Mouse (Mus musculus) brain, embryonic 18.5 days (tissue): ENCODE data around the gene Hes6.

Experiments used
- DNase-seq: peaks from one replicate; pipeline ENCODE4 v3.0.0-alpha.2; 2012; ENCODE audit warnings: low read depth, low spot score

Gene Hes6

GRCm38 (mm10) chr1:91441855-91442254 is 28.0 kb upstream of the Hes6 start:
- DNase-seq, result no peak

- no peak for DNase-seq
Observed at GRCm38 (mm10) chr1:91439776-91440175, 25.9 kb upstream of the Hes6 start.

- DNase-seq, result no peak
Observed at GRCm38 (mm10) chr1:91437573-91437972, 23.7 kb upstream of the Hes6 start.

GRCm38 (mm10) chr1:91437083-91437400 is 23.2 kb upstream of the Hes6 start:
- no peak for DNase-seq

GRCm38 (mm10) chr1:91436380-91437082 is 22.7 kb upstream of the Hes6 start:
- no peak for DNase-seq

GRCm38 (mm10) chr1:91435606-91436130 is 21.8 kb upstream of the Hes6 start:
- no peak for DNase-seq

- DNase-seq, result no peak
Observed at GRCm38 (mm10) chr1:91434905-91435304, 21.1 kb upstream of the Hes6 start.

- DNase-seq, result no peak
Observed at GRCm38 (mm10) chr1:91430761-91431160, 16.9 kb upstream of the Hes6 start.

- DNase-seq, result no peak
Observed at GRCm38 (mm10) chr1:91429212-91429611, 15.4 kb upstream of the Hes6 start.

GRCm38 (mm10) chr1:91428614-91429013 is 14.8 kb upstream of the Hes6 start:
- DNase-seq, result peak; percentile 40

- no peak for DNase-seq
Observed at GRCm38 (mm10) chr1:91426397-91426796, 12.6 kb upstream of the Hes6 start.

- DNase-seq, result no peak
Observed at GRCm38 (mm10) chr1:91420601-91421065, 6.8 kb upstream of the Hes6 start.

GRCm38 (mm10) chr1:91419862-91420600 is 6.2 kb upstream of the Hes6 start:
- no peak for DNase-seq

- DNase-seq, result no peak
Observed at GRCm38 (mm10) chr1:91417991-91418390, 4.2 kb upstream of the Hes6 start.

- no peak for DNase-seq
Observed at GRCm38 (mm10) chr1:91415311-91415710, 1.5 kb upstream of the Hes6 start.

GRCm38 (mm10) chr1:91414903-91415302 is 1.1 kb upstream of the Hes6 start:
- DNase-seq, result peak; percentile 20

GRCm38 (mm10) chr1:91413536-91413897 is 321 bp downstream of the Hes6 start:
- no peak for DNase-seq

- peak; percentile 93 for DNase-seq
Observed at GRCm38 (mm10) chr1:91413030-91413506, 770 bp downstream of the Hes6 start.

- DNase-seq, result peak; percentile 12
Observed at GRCm38 (mm10) chr1:91412286-91413029, 1.4 kb downstream of the Hes6 start.

- DNase-seq, result no peak
Observed at GRCm38 (mm10) chr1:91411631-91412285, 2.1 kb downstream of the Hes6 start.

- DNase-seq, result no peak
Observed at GRCm38 (mm10) chr1:91407819-91408218, 6.0 kb downstream of the Hes6 start.
